Mouse (Mus musculus) kidney, adult 8-10 months (tissue): ENCODE measurements around the gene Tspan5.

Source experiments
- DNase-seq, 2 experiments: peaks; one replicate each; pipeline ENCODE4 v3.0.0; 2022

The Tspan5 gene

GRCm38 (mm10) chr3:138881725-138882347, 139.8 kb downstream of the Tspan5 start:
- no peak for DNase-seq

DNA sequence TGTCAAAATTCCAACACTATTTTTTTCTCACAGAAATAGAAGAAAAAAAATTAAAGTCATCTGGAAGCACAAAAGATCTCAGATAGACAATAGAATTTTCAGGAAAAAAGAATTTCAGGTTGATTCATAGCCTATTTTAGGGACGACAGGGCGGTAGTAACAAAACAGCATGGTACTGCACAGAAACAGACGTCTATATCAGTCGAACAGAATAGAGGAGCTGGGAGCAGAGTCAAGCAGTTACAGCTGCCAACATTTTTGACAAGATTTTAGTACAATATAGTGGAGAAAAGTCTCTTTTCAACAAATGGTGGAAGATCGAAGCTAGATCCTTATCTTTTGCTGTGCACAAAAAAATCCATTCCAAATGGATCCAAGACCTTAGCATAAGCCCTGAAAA, 144.1 kb downstream of the Tspan5 start:
- no peak for DNase-seq

- DNase-seq: no peak
Measured at GRCm38 (mm10) chr3:138889214-138889613, 147.2 kb downstream of the Tspan5 start.

- no peak for DNase-seq
Measured at GRCm38 (mm10) chr3:138889769-138890295, 147.8 kb downstream of the Tspan5 start.

GRCm38 (mm10) chr3:138893520-138893919, 151.5 kb downstream of the Tspan5 start:
- no peak for DNase-seq

DNA sequence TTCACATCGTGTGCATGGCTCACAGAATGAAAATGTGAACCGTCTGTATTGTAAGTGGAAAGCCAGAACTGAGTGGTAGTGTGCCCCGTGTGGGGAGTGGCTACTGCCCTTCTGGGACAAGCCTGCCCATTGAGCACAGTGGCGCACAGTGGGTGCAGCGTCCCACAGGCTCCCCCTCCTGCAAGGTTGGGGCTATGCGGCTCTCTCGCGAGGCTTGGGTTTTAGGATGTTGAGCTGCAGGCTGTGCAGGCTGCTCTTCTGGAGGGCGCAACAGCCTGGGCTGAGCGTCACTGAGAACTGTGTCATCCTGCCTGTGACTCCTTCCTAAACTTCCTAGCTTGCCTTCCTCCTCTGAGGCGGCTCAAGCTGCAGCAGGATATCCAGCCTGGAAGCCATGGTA, 155.5 kb downstream of the Tspan5 start:
- no peak for DNase-seq

- no peak for DNase-seq
Measured at GRCm38 (mm10) chr3:138898055-138898454, 156.1 kb downstream of the Tspan5 start.

GRCm38 (mm10) chr3:138900571-138901141, 158.7 kb downstream of the Tspan5 start:
- DNase-seq: no peak

- no peak for DNase-seq
Measured at GRCm38 (mm10) chr3:138905678-138906077, 163.7 kb downstream of the Tspan5 start.

GRCm38 (mm10) chr3:138906112-138906880, 164.3 kb downstream of the Tspan5 start:
- peak; percentile 27 to 59 for DNase-seq

DNA sequence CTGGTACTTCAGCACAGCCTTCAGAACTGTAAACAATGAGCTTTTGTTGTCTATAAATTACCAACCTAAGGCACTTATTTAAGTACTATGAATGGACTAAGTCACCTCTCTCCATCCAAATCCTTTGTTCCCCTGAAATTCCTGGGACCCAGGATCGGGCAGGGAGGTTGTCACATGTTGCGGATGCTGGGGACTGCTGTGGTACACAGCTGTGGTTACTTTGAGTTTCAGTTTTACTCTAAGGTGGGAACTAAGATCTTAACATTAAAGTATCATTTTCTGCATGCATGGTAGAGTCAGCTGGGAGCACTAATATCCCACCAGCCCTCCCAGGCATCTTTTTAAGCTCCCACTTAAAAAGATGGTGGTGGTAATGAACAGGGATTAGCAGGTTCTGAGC, 167.3 kb downstream of the Tspan5 start:
- no peak for DNase-seq

- DNase-seq: no peak
Measured at GRCm38 (mm10) chr3:138912504-138912903, 170.5 kb downstream of the Tspan5 start.

- DNase-seq: peak; percentile 23 to 30
Measured at GRCm38 (mm10) chr3:138914626-138915288, 172.8 kb downstream of the Tspan5 start.

DNA sequence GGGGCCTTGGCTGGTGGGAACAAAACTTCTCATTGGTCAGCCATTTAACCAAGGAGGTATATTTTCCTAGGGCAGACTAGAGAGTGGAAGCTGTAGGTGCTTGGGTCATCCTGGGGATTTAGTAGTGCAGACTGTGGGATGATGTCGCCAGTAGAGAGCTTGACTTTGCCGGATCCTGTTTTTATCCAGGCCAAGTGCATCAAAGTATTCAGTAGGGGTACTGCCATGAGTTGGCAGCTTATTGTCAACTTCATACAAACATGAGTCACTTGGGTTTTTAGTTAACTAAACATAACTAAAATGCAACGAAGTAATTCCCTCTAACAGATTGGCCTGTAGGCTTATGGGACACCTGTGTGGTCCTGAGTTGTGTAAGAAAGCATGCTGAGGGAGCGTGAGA, 174.6 kb downstream of the Tspan5 start:
- DNase-seq: no peak

- DNase-seq: no peak
Measured at GRCm38 (mm10) chr3:138917016-138917415, 175.0 kb downstream of the Tspan5 start.

DNA sequence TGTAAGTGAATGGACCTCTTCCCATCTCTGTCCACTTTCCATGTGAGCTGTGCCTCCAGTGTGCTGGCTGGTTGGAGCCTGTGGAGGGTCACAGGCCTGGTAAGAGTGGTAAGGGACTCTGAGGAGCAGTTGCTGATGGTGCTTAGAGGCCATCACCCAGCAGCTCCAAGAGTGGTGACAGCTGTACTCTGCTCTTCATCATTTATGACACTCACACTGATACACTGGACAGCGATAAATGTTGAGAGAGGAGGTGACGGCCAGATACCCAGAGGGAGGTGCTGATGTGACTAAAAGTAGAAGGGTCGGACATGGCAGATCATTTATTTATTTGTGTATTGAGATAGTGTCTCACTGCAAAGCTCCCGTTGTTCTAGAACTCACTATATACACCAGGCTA, 176.2 kb downstream of the Tspan5 start:
- DNase-seq: no peak

GRCm38 (mm10) chr3:138926161-138926560, 184.2 kb downstream of the Tspan5 start:
- no peak for DNase-seq

DNA sequence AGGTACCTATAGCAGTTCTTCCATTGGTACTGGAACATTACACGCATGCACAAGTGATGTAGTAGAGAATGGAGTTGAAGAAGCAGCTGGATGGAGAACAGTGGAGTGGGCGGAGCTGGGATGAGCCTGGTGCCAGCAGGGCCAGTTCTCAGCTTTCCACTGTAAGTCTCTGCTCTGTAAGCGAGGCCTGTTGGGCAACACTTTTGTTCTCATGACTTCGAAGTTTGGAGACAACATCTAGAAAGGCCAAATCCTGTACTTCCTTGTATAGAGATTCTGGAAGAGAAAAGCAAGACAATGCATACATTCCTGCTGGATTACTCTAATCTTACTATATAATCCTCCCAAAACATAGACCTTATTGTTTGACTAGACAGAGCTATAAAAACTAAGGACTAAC, 185.4 kb downstream of the Tspan5 start:
- DNase-seq: no peak

DNA sequence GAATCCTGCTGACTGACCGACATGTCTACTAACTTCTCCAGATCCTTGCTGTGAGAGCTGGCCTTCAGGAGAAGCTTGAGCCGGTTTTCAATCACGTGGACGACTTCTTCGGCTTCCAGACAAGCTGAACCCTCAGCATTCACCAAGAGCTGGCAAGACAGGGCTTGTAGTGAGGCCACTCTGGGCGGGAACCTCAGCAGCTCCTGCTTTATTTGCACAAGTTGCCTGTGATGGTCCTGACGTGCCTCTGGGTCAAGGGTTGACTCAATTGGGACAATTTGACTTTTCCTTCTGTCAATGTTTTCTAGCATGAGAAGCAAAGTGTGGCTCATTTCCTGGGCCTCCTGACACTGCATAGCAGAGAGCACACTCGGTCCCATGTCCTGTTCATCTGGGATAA, 194.8 kb downstream of the Tspan5 start:
- DNase-seq: no peak

- no peak for DNase-seq
Measured at GRCm38 (mm10) chr3:138937241-138937640, 195.2 kb downstream of the Tspan5 start.

GRCm38 (mm10) chr3:138941604-138942003, 199.6 kb downstream of the Tspan5 start:
- no peak for DNase-seq

DNA sequence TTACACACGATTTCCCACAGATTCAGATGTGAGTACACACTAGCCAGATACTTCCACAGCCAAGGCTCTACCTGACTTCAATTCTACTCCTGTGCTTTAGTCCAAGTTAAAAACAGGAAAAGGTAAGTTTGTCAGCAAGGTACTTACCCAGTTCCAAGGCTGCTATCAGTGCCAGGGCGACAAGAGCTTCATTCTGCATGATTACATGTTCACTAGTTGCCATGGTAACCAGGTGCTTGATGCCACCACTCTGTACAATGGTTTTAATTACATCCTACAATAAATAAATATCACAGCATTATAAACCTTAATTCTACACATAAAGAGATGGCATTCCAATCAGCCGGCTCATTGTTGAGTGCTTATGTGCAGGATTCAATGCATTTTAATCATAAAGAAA, 203.5 kb downstream of the Tspan5 start:
- no peak for DNase-seq

DNA sequence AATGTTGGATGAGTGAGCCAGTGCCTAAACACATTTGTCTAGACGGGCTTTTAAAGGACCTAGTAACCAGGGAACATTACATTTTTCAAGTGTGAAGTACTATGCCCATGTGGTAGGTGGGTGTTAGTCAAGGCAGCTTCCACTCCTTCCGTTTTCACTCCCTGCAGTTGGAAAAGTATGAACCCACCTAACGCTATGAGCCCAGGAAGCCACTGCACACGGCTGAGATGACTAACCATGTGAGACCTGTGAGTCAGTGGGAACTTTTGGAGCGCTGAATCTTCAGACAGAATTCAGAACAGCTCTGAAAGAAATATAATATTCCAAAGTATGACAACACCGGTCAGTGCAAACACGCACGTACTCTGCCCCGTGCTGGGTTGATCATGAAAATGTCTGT, 207.1 kb downstream of the Tspan5 start:
- DNase-seq: no peak
